In genomic region chrX:134474988-134475710, GRCm38 (mm10) we compare ENCODE assay signal across 11 mouse cellular contexts. TPM values are rescaled to one million over a fixed set of nuclear protein-coding genes. Genes with fewer than 3 reads are reported as not detected.
DNase-seq lines count a peak whose midpoint lies in the region; ATAC-seq and TF ChIP-seq lines count a peak whose summit lies in the region.
"Had no signal": no experiment of that assay in that cellular context is flagged by ENCODE, and none has a peak within 500 bp of the region (broad histone marks: within the 10 kb centered on the region; RNA-seq: fewer than 3 reads in every experiment).

No protein-coding gene starts in this region.

- DNase-seq in R1 (ENCODE audit: low read depth, low spot score) = peak; percentile 68
- DNase-seq in brain, embryonic 14.5 days (ENCODE audit: low read depth) = peak; percentile 3
- no peak for DNase-seq in frontal cortex, postnatal 25 days (ENCODE audit: low spot score in 2 of 2)
- DNase-seq in layer of hippocampus, postnatal 14 days (ENCODE audit: low spot score in 2 of 2) = no peak
- DNase-seq: cerebellum, adult 18-20 months; gastrocnemius, postnatal 36 days had no signal

- peak; percentile 51; the same call in 1 of the 2 replicates for ATAC-seq in kidney, embryonic 16.5 days (ENCODE audit: low FRiP score, low TSS enrichment)
- ATAC-seq in kidney, embryonic 14.5 days (ENCODE audit: low FRiP score, low TSS enrichment) = no peak
- peak; percentile 44; the same call in 1 of the 2 replicates for ATAC-seq in midbrain, embryonic 12.5 days (ENCODE audit: low FRiP score, low read depth)

- H3K4me1 ChIP-seq in kidney, embryonic 16.5 days (ENCODE audit: insufficient read depth, low read length) = no peaks in the 10 kb centered on the region
- no peaks in the 10 kb centered on the region for H3K4me1 ChIP-seq in kidney, embryonic 14.5 days (ENCODE audit: control insufficient read depth, insufficient read depth, low read length)
- H3K4me1 ChIP-seq in midbrain, embryonic 12.5 days = no peaks in the 10 kb centered on the region

- no peak overlapping the region for H3K9ac ChIP-seq in kidney, embryonic 16.5 days (replicated peaks; ENCODE audit: low read length)
- no peak overlapping the region for H3K9ac ChIP-seq in kidney, embryonic 14.5 days (ENCODE audit: low read depth, low read length)
- H3K9ac ChIP-seq in midbrain, embryonic 12.5 days (replicated peaks) = no peak overlapping the region

- WGBS in kidney, embryonic 16.5 days = 70% methylated on average over 40 of the region's 67 CpGs
- WGBS in kidney, embryonic 14.5 days = 75% methylated on average over 56 of the region's 67 CpGs
- WGBS in midbrain, embryonic 12.5 days = 72% methylated on average over 56 of the region's 67 CpGs

- no peaks in the 10 kb centered on the region for H3K27me3 ChIP-seq in kidney, embryonic 16.5 days (ENCODE audit: insufficient read depth, low read length)
- no peaks in the 10 kb centered on the region for H3K27me3 ChIP-seq in kidney, embryonic 14.5 days (ENCODE audit: control insufficient read depth, insufficient read depth, low read length)
- H3K27me3 ChIP-seq in midbrain, embryonic 12.5 days = no peaks in the 10 kb centered on the region; the same call in 1 of the 2 replicates

- no peak overlapping the region for H3K4me3 ChIP-seq in kidney, embryonic 16.5 days (ENCODE audit: low read length)
- no peak overlapping the region for H3K4me3 ChIP-seq in kidney, embryonic 14.5 days (ENCODE audit: low read length)
- H3K4me3 ChIP-seq in midbrain, embryonic 12.5 days = no peak overlapping the region

- TF ChIP-seq POLR2A in brain, embryonic 14.5 days (IDR thresholded peaks at IDR 0.05; ENCODE audit: borderline replicate concordance, extremely low read depth, insufficient read depth, insufficient read length, poor library complexity, severe bottlenecking) = no peak

- no peak overlapping the region for H3K4me2 ChIP-seq in kidney, embryonic 16.5 days (replicated peaks; ENCODE audit: low read depth, low read length)
- no peak overlapping the region for H3K4me2 ChIP-seq in kidney, embryonic 14.5 days (replicated peaks; ENCODE audit: low read depth, low read length)
- H3K4me2 ChIP-seq in midbrain, embryonic 12.5 days (replicated peaks) = no peak overlapping the region

- H3K27ac ChIP-seq in kidney, embryonic 16.5 days (ENCODE audit: low read length) = no peak overlapping the region
- no peak overlapping the region for H3K27ac ChIP-seq in kidney, embryonic 14.5 days (ENCODE audit: low read depth, low read length)
- H3K27ac ChIP-seq in midbrain, embryonic 12.5 days (replicated peaks) = no peak overlapping the region
- H3K27ac ChIP-seq: macrophage had no signal

- TF ChIP-seq CTCF in brain, embryonic 14.5 days (IDR thresholded peaks at IDR 0.05; ENCODE audit: borderline replicate concordance, extremely low read depth, insufficient read depth, insufficient read length) = no peak

- H3K9me3 ChIP-seq in kidney, embryonic 16.5 days (ENCODE audit: low read length) = peaks cover 17% of the 10 kb centered on the region
- H3K9me3 ChIP-seq in kidney, embryonic 14.5 days (ENCODE audit: control insufficient read depth, low read length) = peaks cover 7% of the 10 kb centered on the region
- H3K9me3 ChIP-seq in midbrain, embryonic 12.5 days = peaks cover 15% of the 10 kb centered on the region

- H3K36me3 ChIP-seq in kidney, embryonic 16.5 days (ENCODE audit: insufficient read depth, low read length) = no peaks in the 10 kb centered on the region
- no peaks in the 10 kb centered on the region for H3K36me3 ChIP-seq in kidney, embryonic 14.5 days (ENCODE audit: control insufficient read depth, insufficient read depth, low read length)
- no peaks in the 10 kb centered on the region for H3K36me3 ChIP-seq in midbrain, embryonic 12.5 days

RNA-seq across cellular contexts. Expression of gene Taf7l, which starts 1.1 kb away (rescaled TPM):
- polyA plus RNA-seq in kidney, embryonic 16.5 days (2015; fragmentation: Nextera tagmentation; extraction: Ambion mirVana) = 0.07 and 0.10 TPM in 2 replicates
- polyA plus RNA-seq in kidney, embryonic 14.5 days (2014; fragmentation: Nextera tagmentation; extraction: Ambion mirVana) = not detected in 2 replicates
- polyA plus RNA-seq in brain, embryonic 14.5 days (2012; rRNA removed) = 0.03 and 0.14 TPM in 2 replicates
- polyA plus RNA-seq in midbrain, embryonic 12.5 days (2016; fragmentation: Nextera tagmentation; extraction: Ambion mirVana) = not detected in 2 replicates
- total RNA-seq in layer of hippocampus, postnatal 14 days (2021) = not detected
- total RNA-seq: gastrocnemius, postnatal 36 days; layer of hippocampus, postnatal 36 days had no signal
- polyA plus RNA-seq: macrophage had no signal

Comparison
In these comparisons a context has a peak if more than half of its experiments do, and no peak if none do; other contexts are left out.
1. DNase-seq: peak in R1 (single experiment) and brain, embryonic 14.5 days (single experiment); none in frontal cortex, postnatal 25 days (0 of 2) and layer of hippocampus, postnatal 14 days (0 of 2).